Mouse (Mus musculus): ENCODE results near the gene Hist1h3f.

The Hist1h3f gene

DNA sequence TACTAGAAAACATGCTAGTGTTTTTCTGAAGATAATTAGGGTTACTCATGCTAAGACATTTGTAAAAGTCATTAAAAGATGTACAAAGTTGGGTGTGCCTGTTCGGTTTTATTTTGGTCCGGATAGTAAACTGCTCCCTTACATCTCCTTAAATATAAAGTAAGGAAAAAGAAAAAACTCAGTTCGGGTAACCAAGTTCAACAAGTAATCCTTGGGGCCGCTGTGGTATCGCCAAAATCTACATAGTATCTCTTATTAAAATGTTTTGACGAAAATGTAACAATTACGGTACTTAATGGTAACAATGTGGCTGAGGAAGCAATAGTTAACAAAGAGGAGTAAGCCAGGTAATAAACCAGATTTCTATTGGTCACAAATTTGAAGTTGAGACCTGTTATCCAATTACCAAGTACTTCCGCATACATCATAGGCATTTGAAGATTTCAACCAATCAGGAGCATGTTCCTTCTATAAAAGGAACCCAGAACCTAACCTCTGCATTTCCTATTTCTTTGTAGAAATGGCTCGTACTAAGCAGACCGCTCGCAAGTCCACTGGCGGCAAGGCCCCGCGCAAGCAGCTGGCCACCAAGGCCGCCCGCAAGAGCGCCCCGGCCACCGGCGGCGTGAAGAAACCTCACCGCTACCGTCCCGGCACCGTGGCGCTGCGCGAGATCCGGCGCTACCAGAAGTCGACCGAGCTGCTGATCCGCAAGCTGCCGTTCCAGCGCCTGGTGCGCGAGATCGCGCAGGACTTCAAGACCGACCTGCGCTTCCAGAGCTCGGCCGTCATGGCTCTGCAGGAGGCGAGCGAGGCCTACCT, at the start of gene Hist1h3f:
Gene Hist1h3f, plus strand, starts transcription at position 88 of the 822 bp plus-strand sequence.
- peak; percentile 95 for DNase-seq (ENCODE audit: low read depth, low spot score)

GRCm38 (mm10) chr13:23495526-23495925, 48.3 kb upstream of the Hist1h3f start:
- DNase-seq (ENCODE audit: low read depth, low spot score) = no peak

DNA sequence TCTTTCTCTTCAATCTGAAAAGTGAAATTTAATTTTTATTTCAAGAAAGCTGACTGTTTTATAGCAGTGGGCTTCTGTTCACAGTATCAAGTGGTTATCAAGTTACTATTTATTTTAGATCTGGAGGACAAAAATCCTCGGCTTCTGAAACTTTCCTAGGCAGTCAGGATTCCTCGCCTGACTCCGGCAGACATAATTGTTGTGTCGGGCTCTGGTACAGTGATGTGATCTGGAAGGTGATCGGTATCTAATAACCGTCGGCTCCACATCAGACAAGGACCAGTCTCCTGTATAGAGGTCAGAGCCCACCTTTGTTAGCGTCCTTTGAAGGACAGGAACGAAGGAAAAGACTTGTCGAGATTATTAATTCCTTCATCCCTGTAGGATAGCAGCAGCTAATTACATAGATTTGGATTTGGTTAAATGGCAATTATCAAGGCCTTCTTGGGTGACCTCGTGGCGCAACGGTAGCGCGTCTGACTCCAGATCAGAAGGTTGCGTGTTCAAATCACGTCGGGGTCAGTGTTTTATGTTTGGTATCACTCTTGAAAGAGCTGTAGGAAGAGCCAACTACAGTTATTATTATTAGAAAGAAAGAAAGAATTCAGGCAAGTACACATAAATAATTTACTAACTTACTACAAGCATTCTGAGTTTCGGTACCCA, 46.1 kb upstream of the Hist1h3f start:
- DNase-seq (ENCODE audit: low read depth, low spot score) = peak; percentile 65

DNA sequence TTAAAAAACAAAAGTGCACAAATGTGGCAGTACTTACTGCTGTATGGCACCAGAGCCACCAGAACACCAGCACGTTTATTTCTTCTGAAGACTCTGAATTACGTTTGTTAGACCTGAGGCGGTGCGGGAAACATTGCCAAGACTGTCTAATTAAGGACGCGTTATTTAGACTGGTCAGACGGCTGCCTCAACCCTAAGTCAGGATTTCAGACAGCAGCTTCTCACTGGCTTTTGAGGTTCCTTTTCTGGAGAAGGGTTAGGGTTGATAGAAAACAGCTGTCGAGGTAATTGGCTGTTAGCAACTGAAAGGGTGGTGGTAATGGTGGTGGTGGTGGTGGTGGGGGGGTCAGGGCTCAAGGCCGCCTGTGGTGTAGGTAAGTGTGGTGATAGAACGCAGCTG, 45.2 kb upstream of the Hist1h3f start:
- peak; percentile 35 for DNase-seq (ENCODE audit: low read depth, low spot score)

DNA sequence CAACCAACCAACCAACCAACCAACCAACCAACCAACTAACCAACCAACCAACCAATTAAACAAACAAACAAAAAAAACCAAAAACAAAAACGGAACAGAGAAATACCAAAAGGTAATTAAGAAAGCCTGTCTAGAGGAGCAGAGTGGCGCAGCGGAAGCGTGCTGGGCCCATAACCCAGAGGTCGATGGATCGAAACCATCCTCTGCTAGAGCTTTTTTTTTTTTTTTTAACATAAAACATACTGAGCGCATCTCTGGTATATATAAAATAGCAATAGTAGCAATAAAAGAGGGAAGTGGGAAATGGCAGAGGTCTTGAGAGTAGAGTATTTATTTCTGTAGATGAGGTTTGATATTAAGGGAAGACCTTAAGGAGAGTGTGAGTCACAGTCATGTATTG, 43.9 kb upstream of the Hist1h3f start:
- peak; percentile 79 for DNase-seq (ENCODE audit: low read depth, low spot score)

- DNase-seq (ENCODE audit: low read depth, low spot score) = peak; percentile 87
Observed at GRCm38 (mm10) chr13:23500424-23501200, 43.2 kb upstream of the Hist1h3f start.

- DNase-seq (ENCODE audit: low read depth, low spot score) = peak; percentile 65
Observed at GRCm38 (mm10) chr13:23501511-23501910, 42.3 kb upstream of the Hist1h3f start.

DNA sequence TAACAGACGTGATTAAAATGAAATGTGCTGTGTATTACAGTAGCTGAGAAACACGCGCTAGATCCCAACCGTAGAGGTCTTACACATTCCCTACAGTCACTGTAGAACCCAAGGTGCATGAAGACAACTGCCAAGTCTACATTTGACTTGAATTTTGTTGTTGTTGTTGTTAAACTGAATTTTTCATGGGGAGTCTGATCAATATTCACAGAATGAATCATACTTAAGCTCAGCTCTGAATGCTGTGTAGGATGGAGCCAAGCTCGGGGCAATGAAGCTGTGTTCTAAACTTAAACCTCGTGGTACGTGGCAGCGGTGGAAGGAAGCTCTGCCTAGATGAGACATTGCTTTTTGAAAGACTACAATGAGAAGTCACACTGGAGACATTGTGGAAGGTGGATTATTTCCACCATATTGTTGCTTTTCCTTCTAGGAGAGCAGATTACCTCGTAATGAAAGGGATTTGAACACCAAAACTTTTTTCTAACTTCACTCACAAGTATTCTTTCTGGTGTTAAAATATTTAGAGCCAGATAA, 41.8 kb upstream of the Hist1h3f start:
- peak; percentile 79 for DNase-seq (ENCODE audit: low read depth, low spot score)

GRCm38 (mm10) chr13:23502916-23503315, 40.9 kb upstream of the Hist1h3f start:
- DNase-seq (ENCODE audit: low read depth, low spot score) = no peak

GRCm38 (mm10) chr13:23503797-23504196, 40.1 kb upstream of the Hist1h3f start:
- DNase-seq (ENCODE audit: low read depth, low spot score) = peak; percentile 85

GRCm38 (mm10) chr13:23505662-23506345, 38.0 kb upstream of the Hist1h3f start:
- peak; percentile 81 for DNase-seq (ENCODE audit: low read depth, low spot score)

- DNase-seq (ENCODE audit: low read depth, low spot score) = peak; percentile 88
Observed at GRCm38 (mm10) chr13:23506351-23506750, 37.5 kb upstream of the Hist1h3f start.

GRCm38 (mm10) chr13:23506819-23507515, 36.9 kb upstream of the Hist1h3f start:
- peak; percentile 92 for DNase-seq (ENCODE audit: low read depth, low spot score)

DNA sequence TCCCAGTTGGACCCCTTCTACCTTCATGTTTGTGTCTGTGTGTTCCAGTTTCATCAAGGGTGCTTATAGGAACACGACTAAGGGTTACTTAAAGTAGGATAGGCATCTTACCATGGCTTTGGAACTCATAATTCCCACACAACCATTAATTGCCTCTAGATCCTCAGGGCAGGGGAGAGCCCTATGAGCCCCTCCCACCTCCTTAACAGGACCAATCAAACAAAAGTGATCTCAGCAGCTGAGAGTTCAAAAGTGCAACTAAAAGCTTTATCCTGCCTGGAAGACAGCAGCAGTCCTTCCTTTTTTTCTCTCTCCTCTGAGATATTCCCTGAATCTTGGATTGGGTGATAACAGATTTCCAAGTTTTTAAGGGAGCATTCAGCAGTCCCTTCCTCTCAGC, 33.7 kb upstream of the Hist1h3f start:
- DNase-seq (ENCODE audit: low read depth, low spot score) = no peak

DNA sequence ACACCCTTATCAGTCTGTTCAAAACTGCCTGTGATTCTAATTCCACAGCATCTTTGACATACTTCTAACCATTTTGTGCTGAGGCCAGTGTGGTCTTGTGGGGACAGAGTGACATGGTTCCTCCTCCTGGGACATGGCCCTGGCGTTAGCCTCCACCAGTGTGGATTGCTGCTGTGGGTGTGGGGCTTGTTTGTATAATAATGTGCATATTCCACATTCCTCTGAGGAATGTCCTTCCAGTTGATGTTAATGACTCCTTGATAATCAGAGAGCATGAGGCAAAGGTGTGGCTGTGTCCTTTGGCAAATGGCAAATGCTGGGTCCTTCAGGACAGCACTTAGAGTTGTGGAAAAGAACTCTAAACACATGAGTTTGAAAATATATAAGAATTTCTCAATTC, 30.3 kb upstream of the Hist1h3f start:
- no peak for DNase-seq (ENCODE audit: low read depth, low spot score)

DNA sequence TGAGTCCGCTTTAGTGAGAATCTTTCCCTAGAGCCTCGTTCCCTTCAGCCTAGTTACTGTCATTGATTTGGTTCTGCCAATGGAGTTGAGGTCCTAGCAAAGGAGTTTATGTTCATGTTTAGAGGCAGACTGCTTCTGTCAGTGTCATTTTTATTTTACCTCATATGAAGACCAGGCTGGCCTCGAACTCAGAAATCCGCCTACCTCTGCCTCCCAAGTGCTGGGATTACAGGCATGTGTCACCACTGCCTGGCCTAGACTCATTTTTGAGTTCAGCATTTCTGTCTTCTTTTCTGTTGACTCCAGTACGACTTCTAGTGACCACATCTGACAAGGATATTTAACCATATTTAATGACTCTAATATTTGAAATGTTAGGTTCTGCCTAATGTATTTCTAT, 28.6 kb upstream of the Hist1h3f start:
- no peak for DNase-seq (ENCODE audit: low read depth, low spot score)

DNA sequence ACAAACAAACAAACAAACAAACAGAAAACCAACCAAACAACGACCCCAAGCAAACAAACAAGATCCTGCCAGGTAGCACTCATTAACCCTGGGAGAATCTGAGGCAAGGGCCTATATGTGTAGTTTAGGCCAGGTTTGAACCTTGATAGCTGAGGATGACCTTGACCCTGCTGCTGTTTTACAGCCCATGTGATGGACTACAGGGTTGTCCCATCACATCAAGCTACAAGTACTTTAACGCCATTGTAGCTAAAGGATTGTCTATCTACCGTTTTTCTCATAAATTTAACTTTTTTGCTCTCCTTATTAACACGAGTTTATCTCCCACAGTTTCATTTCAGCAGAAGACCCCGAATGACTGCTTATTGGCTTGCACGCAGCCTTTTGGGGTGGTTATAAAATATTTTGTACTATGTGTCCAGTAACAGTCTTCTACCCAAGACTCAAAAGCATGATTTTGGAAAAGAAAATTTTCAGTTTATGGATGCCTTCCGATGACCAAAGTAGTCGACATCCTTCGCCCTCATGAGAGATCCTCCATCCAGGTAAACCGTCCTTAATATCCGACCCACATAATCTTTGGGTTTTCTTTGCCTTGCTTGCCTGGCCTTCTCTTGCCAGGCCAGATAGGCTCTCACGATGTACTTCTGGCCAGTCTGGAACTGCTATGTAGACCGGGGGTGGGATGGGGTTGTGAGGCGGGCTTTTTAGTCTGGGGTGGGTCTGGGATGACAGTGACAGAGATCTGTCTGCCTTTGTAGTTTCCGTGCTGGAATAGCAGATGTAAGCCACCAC, 27.8 kb upstream of the Hist1h3f start:
- DNase-seq (ENCODE audit: low read depth, low spot score) = no peak

DNA sequence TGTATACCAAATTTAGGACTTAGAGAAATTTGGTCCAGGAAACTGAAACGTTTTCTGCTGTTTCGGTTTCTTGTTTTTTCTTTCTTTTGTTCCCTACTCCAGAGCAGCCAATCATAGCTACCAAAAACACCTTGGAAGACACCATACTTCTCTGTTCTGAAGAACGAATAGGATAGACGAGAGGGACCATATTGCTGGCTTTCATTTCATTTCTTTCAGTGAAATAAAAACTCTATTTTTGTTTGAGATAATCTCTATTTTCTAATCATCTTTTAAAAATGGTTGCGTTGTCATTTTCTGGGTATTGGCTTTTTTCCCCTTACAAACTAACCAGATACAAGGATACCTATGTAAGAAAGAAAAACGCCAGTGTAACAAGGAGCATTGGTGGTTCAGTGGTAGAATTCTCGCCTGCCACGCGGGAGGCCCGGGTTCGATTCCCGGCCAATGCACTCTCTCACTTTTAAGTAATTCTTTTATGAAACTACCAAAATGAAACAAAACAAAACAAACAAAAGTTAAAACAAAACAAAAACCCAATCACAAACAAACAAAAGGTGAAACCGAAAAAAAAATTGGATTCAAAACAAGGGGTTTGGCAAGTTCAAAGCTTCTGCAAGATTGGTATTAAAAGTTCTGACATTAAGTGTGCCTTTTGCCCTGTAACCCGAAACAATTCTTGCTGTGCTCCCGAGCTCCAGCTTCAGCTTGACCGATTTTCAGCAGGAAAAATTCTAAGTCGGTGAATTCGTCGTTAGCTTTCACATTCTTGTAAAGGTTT, 26.8 kb upstream of the Hist1h3f start:
- DNase-seq (ENCODE audit: low read depth, low spot score) = peak; percentile 87

Measured in A20 (cell line).